Mouse (Mus musculus): ENCODE results near the gene Teddm2.
A peak's percentile ranks its signal among the peaks of the same experiment; 100 is the strongest.
"Not testable (repeated sequence)": the region's sequence is repeated elsewhere in the genome, so short reads cannot be mapped to it uniquely, and the experiment has no call there.

Teddm2 gene

GRCm38 (mm10) chr1:153904236-153904635, 4.2 kb upstream of the Teddm2 start:
- no peak for DNase-seq (ENCODE audit: low spot score)

- DNase-seq (ENCODE audit: low spot score), result peak; percentile 67
Observed at GRCm38 (mm10) chr1:153903006-153903405, 3.0 kb upstream of the Teddm2 start.

GRCm38 (mm10) chr1:153900860-153901730, 1.1 kb upstream of the Teddm2 start:
- peak; percentile 49 for DNase-seq (ENCODE audit: low spot score)

GRCm38 (mm10) chr1:153900381-153900780, 353 bp upstream of the Teddm2 start:
- peak; percentile 75 for DNase-seq (ENCODE audit: low spot score)

- peak; percentile 15 for DNase-seq (ENCODE audit: low spot score)
Observed at GRCm38 (mm10) chr1:153898989-153899730, 868 bp downstream of the Teddm2 start.

- no peak for DNase-seq (ENCODE audit: low spot score)
Observed at GRCm38 (mm10) chr1:153897196-153897595, 2.8 kb downstream of the Teddm2 start.

GRCm38 (mm10) chr1:153894979-153895378, 5.0 kb downstream of the Teddm2 start:
- peak; percentile 84 for DNase-seq (ENCODE audit: low spot score)

- DNase-seq (ENCODE audit: low spot score), result no peak
Observed at GRCm38 (mm10) chr1:153894201-153894893, 5.7 kb downstream of the Teddm2 start.

GRCm38 (mm10) chr1:153893746-153894145, 6.3 kb downstream of the Teddm2 start:
- no peak for DNase-seq (ENCODE audit: low spot score)

- no peak for DNase-seq (ENCODE audit: low spot score)
Observed at GRCm38 (mm10) chr1:153891442-153891841, 8.6 kb downstream of the Teddm2 start, which contains the start of gene Teddm1a. TSS of gene Teddm1a (plus strand) at chr1:153891742.

- no peak for DNase-seq (ENCODE audit: low spot score)
Observed at GRCm38 (mm10) chr1:153890121-153890520, 9.9 kb downstream of the Teddm2 start.

- DNase-seq (ENCODE audit: low spot score), result no peak
Observed at GRCm38 (mm10) chr1:153886024-153886633, 13.9 kb downstream of the Teddm2 start.

- not testable (repeated sequence) for DNase-seq (ENCODE audit: low spot score)
Observed at GRCm38 (mm10) chr1:153880391-153880790, 19.6 kb downstream of the Teddm2 start.

GRCm38 (mm10) chr1:153874045-153874444, 26.0 kb downstream of the Teddm2 start, which contains the start of gene Teddm1b:
TSS of gene Teddm1b (plus strand) at chr1:153874345.
- DNase-seq (ENCODE audit: low spot score), result no peak

- no peak for DNase-seq (ENCODE audit: low spot score)
Observed at GRCm38 (mm10) chr1:153855946-153856345, 44.1 kb downstream of the Teddm2 start.

GRCm38 (mm10) chr1:153852696-153853095, 47.3 kb downstream of the Teddm2 start:
- not testable (repeated sequence) for DNase-seq (ENCODE audit: low spot score)

GRCm38 (mm10) chr1:153846867-153847266, 53.2 kb downstream of the Teddm2 start:
- DNase-seq (ENCODE audit: low spot score), result peak; percentile 82

- DNase-seq (ENCODE audit: low spot score), result no peak
Observed at GRCm38 (mm10) chr1:153846420-153846819, 53.6 kb downstream of the Teddm2 start.

- no peak for DNase-seq (ENCODE audit: low spot score)
Observed at GRCm38 (mm10) chr1:153844042-153844441, 56.0 kb downstream of the Teddm2 start, which contains the start of gene Rgsl1. TSS of gene Rgsl1 (minus strand) at chr1:153844142.

- DNase-seq (ENCODE audit: low spot score), result no peak
Observed at GRCm38 (mm10) chr1:153842121-153842740, 57.8 kb downstream of the Teddm2 start.

- DNase-seq (ENCODE audit: low spot score), result no peak
Observed at GRCm38 (mm10) chr1:153836036-153836435, 64.0 kb downstream of the Teddm2 start.

Measured in embryo, embryonic 10 days (tissue).